Mouse (Mus musculus) MEL-GATA-1-ER (cell line): ENCODE data around the gene Ttc5.
"Not testable (repeated sequence)": the region's sequence is repeated elsewhere in the genome, so short reads cannot be mapped to it uniquely, and the experiment has no call there.

Source experiments
- DNase-seq: peaks from one replicate; pipeline ENCODE4 v3.0.0-alpha.2; 2012; ENCODE audit warnings: low read depth; ENCODE audit errors: extremely low read depth

Ttc5 gene

DNA sequence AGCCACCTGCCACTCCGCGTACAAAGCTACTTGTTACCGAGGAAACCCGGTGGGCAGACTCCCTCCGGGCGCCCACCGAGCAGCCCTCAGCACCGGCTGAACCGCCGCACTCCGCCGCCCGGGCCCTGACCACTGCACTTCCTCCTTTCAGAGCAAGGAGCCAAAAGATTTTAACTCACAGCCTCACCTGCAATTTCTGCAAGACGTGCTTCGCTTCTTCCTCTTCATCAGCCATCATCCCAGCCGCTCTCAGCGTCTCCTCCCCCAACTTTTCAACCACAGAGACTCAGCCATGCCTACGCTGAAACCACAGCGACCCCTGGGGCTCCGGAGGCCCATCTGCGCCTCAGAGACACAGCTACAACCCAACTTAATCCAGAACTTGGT lies at the start of gene Ttc5:
Gene Ttc5 (minus strand): TSS at position 269 of the 387 bp plus-strand sequence.
- DNase-seq = peak; percentile 84

DNA sequence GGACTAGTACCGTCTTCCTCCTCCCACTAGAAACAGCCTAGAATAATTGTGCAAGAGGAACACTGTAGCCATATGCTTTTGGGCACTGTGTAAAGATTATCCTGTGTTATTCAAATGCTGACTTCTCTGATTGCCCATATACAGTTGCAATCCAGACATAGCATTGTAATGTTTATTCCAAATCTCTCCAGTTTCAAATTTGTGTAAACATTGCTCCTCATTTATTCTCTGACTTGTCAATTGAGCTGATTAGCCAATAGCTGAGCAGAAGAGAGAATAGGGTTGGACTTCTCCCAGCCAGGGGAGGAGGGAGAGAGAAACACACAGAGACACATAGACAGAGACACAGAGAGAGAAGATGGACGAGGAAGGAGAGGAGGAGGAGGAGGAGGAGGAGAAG lies 49.1 kb upstream of the Ttc5 start:
- no peak for DNase-seq

- DNase-seq = no peak
These were observed 48.6 kb upstream of the Ttc5 start for GRCm38 (mm10) chr14:50833964-50834363.

DNA sequence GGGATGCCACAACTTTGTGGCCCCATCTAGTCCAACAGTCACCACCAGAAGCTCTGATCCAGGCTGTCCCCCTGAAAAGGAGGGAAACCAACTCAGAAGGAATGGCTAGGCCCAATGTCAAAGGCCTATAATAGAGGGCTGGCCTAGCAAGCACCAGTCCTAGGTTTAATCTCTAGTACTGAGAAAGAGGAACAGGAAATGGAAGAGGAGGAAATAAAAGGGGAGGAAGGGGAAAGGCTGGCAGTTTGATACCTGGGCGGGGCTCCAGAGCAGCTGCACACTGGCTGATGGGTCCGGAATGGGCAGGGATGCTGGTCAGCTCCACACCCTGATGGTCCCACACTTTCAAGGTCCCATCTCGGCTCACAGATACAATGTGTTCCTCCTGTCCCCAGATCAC lies 44.6 kb upstream of the Ttc5 start:
- peak; percentile 53 for DNase-seq

DNA sequence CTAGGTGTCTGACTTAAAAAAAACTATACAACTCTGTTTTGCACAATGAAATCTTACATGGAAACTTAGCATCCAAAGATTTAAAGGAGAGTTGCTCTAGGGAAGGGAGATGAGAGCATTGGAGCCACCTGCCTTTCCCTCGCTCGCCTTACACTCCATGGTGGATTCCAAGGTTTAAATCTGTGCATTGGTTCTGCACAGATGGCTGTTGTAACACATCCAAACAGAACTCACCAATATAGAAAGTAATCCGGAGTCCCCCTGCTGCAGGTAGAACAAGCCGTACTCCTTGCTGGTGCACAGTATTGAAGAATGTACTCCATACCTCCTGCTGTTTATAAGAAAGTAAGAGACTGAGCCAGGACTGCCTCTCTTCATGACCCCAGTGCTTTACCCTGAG lies 41.3 kb upstream of the Ttc5 start:
- no peak for DNase-seq

DNA sequence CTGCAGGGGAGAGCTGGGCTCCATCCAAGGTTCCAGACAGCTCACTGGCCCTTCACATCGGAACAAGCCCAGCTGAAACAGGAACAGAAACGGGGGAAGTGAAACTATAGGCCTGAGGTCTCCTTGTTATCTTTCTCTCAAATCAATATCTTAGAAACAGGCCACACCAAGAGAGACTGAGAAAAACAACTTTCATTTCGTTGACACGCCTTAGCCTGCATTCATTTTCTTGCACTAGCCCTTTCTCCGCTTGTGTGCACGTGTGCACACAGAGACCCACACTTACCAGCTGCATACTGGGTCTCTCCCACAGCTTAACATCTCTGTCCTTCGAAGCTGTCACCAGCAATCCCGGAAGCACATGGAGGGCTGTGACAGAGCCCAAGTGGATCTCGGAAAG lies 38.9 kb upstream of the Ttc5 start:
- DNase-seq = no peak

DNA sequence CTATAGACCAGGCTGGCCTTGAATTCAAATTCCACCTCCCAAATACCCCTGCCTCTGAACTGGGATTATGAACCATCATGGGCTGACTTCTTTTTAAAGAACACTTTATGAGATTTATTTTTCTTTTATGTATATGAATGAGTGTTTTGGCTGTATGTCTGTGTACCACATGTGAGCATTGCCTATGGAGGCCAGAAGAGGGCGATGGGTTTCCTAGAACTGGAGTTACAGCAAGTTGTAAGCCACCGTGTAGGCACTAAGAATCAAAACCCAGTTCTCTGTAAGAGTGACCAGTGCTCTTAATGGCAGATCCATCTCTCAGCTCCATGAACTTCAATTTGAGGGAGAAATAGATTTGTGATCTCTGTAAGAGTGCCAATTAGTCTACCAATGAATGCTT lies 37.9 kb upstream of the Ttc5 start:
- no peak for DNase-seq

DNA sequence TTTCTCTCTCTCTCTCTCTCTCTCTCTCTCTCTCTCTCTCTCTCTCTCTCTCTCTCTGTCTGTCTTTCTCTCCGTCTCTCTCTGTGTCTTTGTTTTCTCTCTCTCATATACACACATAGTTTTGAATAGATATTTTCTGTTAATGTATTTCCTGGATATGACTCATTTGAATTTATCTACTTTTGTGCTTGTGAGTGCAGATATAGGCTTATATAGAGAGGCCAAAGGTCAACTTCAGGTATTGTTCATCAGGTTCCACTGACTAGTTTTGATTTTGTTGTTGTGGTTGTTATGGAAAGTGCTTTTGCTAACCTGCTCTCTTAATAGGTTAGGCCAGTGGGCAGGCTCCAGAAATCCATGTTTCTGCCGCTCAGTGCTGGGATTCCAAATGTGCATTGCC lies 27.7 kb upstream of the Ttc5 start:
- no peak for DNase-seq

DNA sequence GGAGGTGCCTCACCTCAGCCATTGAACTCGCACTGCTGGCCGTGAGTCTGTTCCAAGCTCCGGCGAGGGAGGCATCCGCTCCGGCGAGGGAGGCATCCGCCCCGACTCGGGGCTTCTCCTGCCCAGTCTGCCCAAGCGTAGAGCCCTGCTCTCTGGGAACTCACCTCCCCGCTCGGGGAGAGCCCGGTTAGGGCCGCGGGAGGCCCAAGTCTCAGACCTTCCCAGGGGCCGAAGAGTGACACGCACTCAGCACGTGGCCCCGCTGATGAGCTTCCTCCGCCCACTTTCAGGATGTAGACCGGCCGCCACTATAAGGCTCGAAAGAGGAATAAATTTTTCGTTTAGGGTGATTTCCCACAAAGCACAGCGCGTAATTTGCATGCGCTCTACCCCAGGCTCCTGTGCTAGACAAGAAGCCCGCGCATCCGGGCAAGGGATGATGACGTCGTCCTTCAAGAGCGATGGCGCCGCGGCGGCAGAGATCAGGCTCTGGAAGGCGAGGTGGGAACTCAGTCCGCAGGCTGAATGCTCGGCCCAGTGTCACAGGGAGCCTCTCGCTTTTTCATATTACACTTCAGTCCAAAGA lies 22.3 kb upstream of the Ttc5 start, which contains the start of the genes Ccnb1ip1 and Parp2:
Gene Ccnb1ip1 (minus strand): TSS at position 246 of the 586 bp plus-strand sequence.
Gene Parp2 (plus strand): TSS at position 355 of the 586 bp plus-strand sequence.
- peak; percentile 93 for DNase-seq

DNA sequence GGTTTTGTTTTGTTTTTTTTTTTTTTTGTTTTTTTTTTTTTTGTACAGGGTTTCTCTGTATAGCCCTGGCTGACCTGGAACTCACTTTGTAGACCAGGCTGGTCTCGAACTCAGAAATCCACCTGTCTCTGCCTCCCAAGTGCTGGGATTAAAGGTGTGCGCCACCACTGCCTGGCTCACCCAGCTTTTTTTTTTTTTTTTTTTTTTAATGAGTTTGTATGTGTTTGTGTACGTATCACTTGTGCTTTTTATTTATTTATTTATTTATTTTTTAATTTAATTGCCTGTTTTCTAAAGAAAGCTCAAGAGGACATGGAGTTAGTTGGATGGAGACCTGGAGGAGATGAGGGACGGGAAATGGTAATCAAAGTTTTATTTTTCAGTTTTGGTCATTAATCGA lies 21.1 kb upstream of the Ttc5 start:
- not testable (repeated sequence) for DNase-seq

DNA sequence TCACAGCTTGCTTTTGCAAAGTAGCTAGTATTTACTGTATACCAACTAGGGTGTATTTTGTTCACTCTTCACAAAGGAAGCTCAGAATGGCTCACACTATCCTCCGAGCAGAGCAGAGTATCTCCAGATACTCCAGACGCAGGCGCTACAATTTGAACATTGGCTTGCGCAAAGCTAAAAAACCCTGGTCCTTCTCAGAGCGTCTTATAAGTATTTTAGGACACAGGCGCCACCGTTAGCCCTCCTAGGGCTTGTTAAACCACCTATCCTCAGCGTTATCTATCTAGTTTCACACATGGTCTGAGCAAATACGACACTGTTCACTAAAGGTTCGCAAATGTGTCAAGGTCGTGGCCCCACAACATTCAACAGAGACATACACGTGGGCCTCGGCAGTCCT lies 19.4 kb upstream of the Ttc5 start:
- DNase-seq = no peak

- peak; percentile 68 for DNase-seq
These were observed 17.7 kb upstream of the Ttc5 start for GRCm38 (mm10) chr14:50802843-50803562.

DNA sequence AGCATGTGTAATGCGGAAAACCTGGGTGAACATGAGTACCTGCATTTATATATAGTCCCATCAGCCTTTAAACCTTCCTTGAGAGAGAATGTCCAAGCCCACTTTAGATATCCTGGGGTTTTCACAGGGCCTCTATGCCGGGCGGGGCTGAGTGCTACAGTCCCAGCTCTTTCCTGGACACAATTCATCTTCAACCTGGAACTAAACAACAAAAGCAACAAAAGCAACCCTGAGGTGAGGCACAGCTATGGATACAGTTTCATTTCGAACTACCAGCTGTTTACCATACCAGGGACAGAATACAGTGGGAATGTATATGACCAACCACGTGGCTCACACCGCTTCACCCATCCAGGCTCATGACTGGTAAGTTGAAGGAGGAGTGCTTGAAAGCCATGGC lies 17.1 kb upstream of the Ttc5 start:
- DNase-seq = no peak

DNA sequence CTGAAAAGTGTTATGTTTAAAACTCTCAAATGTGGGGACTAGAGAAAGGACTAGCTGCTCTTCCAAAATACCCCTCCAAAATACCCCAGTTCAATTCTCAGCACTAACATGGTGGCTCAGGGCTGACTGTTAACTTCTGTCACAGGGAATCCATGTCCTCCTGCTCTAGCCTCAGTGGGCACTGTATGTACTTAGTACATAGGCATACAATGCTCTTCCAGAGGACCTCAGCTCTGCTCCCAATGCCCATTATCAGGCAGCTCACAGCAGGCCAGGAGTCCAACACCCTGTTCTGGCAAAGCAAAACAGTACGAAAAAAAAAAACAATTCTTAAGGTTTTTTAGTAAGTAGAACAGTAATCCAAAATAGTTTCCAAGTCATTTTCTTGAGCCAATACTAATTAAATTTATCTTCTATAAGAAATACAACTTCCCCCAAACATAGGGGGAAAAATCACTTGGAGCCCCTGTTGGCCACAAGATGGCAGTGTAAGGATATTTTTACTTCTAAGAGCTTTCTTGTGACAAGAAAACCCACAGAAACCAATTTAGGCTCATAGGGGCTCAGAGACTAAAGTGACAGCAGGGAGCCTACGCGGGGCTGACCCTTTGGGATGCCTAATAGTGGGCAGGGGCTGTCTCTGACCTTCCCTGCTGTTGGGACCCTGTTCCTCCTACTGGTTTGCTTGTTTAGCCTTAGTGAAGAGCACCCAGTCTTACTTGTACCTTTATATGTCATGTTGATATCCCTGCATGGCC lies 14.4 kb upstream of the Ttc5 start:
- peak; percentile 72 for DNase-seq

- DNase-seq = no peak
These were observed 13.2 kb upstream of the Ttc5 start for GRCm38 (mm10) chr14:50798512-50798911.

- no peak for DNase-seq
These were observed 11.1 kb upstream of the Ttc5 start for GRCm38 (mm10) chr14:50796464-50796863.

DNA sequence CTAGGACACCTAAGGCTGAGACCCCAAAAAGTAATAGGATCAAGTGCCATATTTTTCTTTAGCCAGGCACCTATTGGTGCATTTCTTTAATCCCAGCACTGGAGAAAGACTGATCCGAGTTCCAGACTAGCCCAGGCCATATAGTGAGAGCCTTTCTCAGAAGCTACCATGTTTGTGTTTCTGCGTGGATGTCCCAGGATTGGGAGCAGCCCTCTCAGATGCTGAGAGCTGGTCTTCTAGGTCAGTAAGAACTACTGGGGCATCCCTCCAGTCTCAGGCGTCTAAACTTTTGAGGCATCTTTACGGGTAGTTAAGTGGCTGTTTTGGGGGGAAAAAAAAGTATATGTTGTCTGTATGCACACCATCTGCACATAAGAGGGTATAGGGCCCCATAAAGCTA lies 10.6 kb upstream of the Ttc5 start:
- DNase-seq = no peak

- DNase-seq = no peak
These were observed 10.1 kb upstream of the Ttc5 start for GRCm38 (mm10) chr14:50795261-50795935.

- no peak for DNase-seq
These were observed 2.8 kb upstream of the Ttc5 start for GRCm38 (mm10) chr14:50788157-50788556.

- no peak for DNase-seq
These were observed 698 bp downstream of the Ttc5 start for GRCm38 (mm10) chr14:50784391-50785250.

GRCm38 (mm10) chr14:50782166-50782565 lies 3.2 kb downstream of the Ttc5 start:
- no peak for DNase-seq
